Mouse (Mus musculus) midbrain, embryonic 15.5 days (tissue): Measurements from ENCODE around the gene Ankrd40. TPM values are rescaled to one million over a fixed set of nuclear protein-coding genes. Genes with fewer than 3 reads are reported as not detected.

Source experiments
- ATAC-seq: fragments of 200-750 bp; cut with Nextera tagmentation; replicated peaks from 2 replicates; pipeline ENCODE4 v1.8.0; 2017; ENCODE audit warnings: moderate TSS enrichment
- H3K27ac ChIP-seq: fragments of 300-500 bp; sonication (generic); 2 replicates; pipeline ENCODE4 v1.5.1; 2015; ENCODE audit warnings: mild to moderate bottlenecking, inconsistent platforms
- H3K27me3 ChIP-seq: fragments of 300-500 bp; sonication (generic); replicated peaks from 2 replicates; pipeline ENCODE4 v1.6.1; 2015; ENCODE audit warnings: inconsistent platforms
- H3K36me3 ChIP-seq: fragments of 300-500 bp; sonication (generic); replicated peaks from 2 replicates; pipeline ENCODE4 v1.6.1; 2015; ENCODE audit warnings: inconsistent platforms
- H3K4me1 ChIP-seq: fragments of 300-500 bp; sonication (generic); 2 replicates; pipeline ENCODE4 v1.6.1; 2015; ENCODE audit warnings: inconsistent platforms
- H3K4me2 ChIP-seq: fragments of 300-500 bp; sonication (generic); 2 replicates; pipeline ENCODE4 v1.6.1; 2015; ENCODE audit warnings: inconsistent platforms, mild to moderate bottlenecking, moderate library complexity
- H3K4me3 ChIP-seq: fragments of 300-500 bp; sonication (generic); 2 replicates; pipeline ENCODE4 v1.5.1; 2015; ENCODE audit warnings: mild to moderate bottlenecking, inconsistent platforms
- H3K9ac ChIP-seq: fragments of 300-500 bp; sonication (generic); 2 replicates; pipeline ENCODE4 v1.6.1; 2015; ENCODE audit warnings: mild to moderate bottlenecking, inconsistent platforms
- H3K9me3 ChIP-seq: fragments of 300-500 bp; sonication (generic); 2 replicates; pipeline ENCODE4 v1.6.1; 2016; ENCODE audit warnings: inconsistent platforms
- WGBS: fragments of 180-500 bp; shearing (Covaris S2); methylation state at CpG from one replicate; pipeline ENCODE4 v1.1.7; 2015; ENCODE audit warnings: mixed read lengths; 5-methylcytosine and 5-hydroxymethylcytosine counted together
- polyA plus RNA-seq: library from polyadenylated mRNA; unstranded; fragments of >200 nt; fragmentation: Nextera tagmentation; extraction: Ambion mirVana; gene quantifications from 2 replicates; pipeline ENCODE4 v1.2.1, GENCODE M21; 2015

Gene Ankrd40
- polyA plus RNA-seq, 1 experiment from 2014 or later, result 16.7 TPM

- Histone ChIP-seq H3K4me1 (peaks cover 42% of the 10 kb centered on the region), H3K4me2 (peak overlapping the region; percentile 70), H3K27me3 (no peaks in the 10 kb centered on the region), H3K27ac (peak overlapping the region; percentile 95; the same call in 1 of the 2 replicates), H3K9me3 (no peaks in the 10 kb centered on the region), H3K36me3 (peaks cover 3% of the 10 kb centered on the region), H3K9ac (no peak overlapping the region), H3K4me3 (peak overlapping the region; percentile 63; the same call in 1 of the 2 replicates)
- ATAC-seq, result no peak
- 44% methylated on average over 4 of the region's 4 CpGs for WGBS
Observed at GRCm38 (mm10) chr11:94329270-94329891, 1.6 kb downstream of the Ankrd40 start.

- Histone ChIP-seq H3K4me2 (no peak overlapping the region; the same call in 1 of the 2 replicates), H3K27me3 (no peaks in the 10 kb centered on the region), H3K9me3 (no peaks in the 10 kb centered on the region), H3K27ac (no peak overlapping the region), H3K36me3 (peaks cover 7% of the 10 kb centered on the region), H3K4me3 (no peak overlapping the region), H3K4me1 (peaks cover 42% of the 10 kb centered on the region), H3K9ac (no peak overlapping the region)
- WGBS, result 95% methylated on average over 3 of the region's 3 CpGs
- ATAC-seq, result no peak
Observed at GRCm38 (mm10) chr11:94330211-94330610, 2.4 kb downstream of the Ankrd40 start.

GRCm38 (mm10) chr11:94332726-94333125 is 4.9 kb downstream of the Ankrd40 start:
- WGBS, result 94% methylated on average over 6 of the region's 6 CpGs
- no peak for ATAC-seq
- Histone ChIP-seq H3K9me3 (no peaks in the 10 kb centered on the region), H3K4me3 (no peak overlapping the region), H3K4me2 (no peak overlapping the region), H3K36me3 (peaks cover 10% of the 10 kb centered on the region), H3K4me1 (peaks cover 34% of the 10 kb centered on the region), H3K27me3 (no peaks in the 10 kb centered on the region), H3K27ac (no peak overlapping the region), H3K9ac (no peak overlapping the region)

GRCm38 (mm10) chr11:94334386-94334968 is 6.7 kb downstream of the Ankrd40 start:
- peaks cover 27% of the 10 kb centered on the region for H3K36me3 ChIP-seq
- WGBS, result 91% methylated on average over 8 of the region's 8 CpGs
- no peak overlapping the region for H3K9ac ChIP-seq
- H3K27me3 ChIP-seq, result no peaks in the 10 kb centered on the region
- H3K4me1 ChIP-seq, result peaks cover 26% of the 10 kb centered on the region
- H3K4me2 ChIP-seq, result no peak overlapping the region
- no peaks in the 10 kb centered on the region for H3K9me3 ChIP-seq
- no peak for ATAC-seq
- H3K27ac ChIP-seq, result no peak overlapping the region
- no peak overlapping the region for H3K4me3 ChIP-seq

GRCm38 (mm10) chr11:94336551-94336950 is 8.8 kb downstream of the Ankrd40 start:
- no peak for ATAC-seq
- peaks cover 27% of the 10 kb centered on the region for H3K36me3 ChIP-seq
- peaks cover 15% of the 10 kb centered on the region for H3K4me1 ChIP-seq
- no peak overlapping the region for H3K9ac ChIP-seq
- H3K9me3 ChIP-seq, result no peaks in the 10 kb centered on the region
- H3K4me3 ChIP-seq, result no peak overlapping the region
- no peaks in the 10 kb centered on the region for H3K27me3 ChIP-seq
- no peak overlapping the region for H3K4me2 ChIP-seq
- no peak overlapping the region for H3K27ac ChIP-seq

- H3K4me1 ChIP-seq, result peaks cover 22% of the 10 kb centered on the region
- no peak overlapping the region for H3K4me2 ChIP-seq
- no peak for ATAC-seq
- H3K9ac ChIP-seq, result no peak overlapping the region
- H3K27ac ChIP-seq, result no peak overlapping the region
- H3K4me3 ChIP-seq, result no peak overlapping the region
- peaks cover 27% of the 10 kb centered on the region for H3K36me3 ChIP-seq
- no peaks in the 10 kb centered on the region for H3K9me3 ChIP-seq
- no peaks in the 10 kb centered on the region for H3K27me3 ChIP-seq
- 95% methylated on average over 2 of the region's 2 CpGs for WGBS
Observed at GRCm38 (mm10) chr11:94338347-94338746, 10.5 kb downstream of the Ankrd40 start.

GRCm38 (mm10) chr11:94339732-94340585 is 12.2 kb downstream of the Ankrd40 start:
- Histone ChIP-seq H3K36me3 (peaks cover 20% of the 10 kb centered on the region), H3K9ac (no peak overlapping the region)
- WGBS, result 55% methylated on average over 18 of the region's 18 CpGs

GRCm38 (mm10) chr11:94340948-94341933 is 13.4 kb downstream of the Ankrd40 start:
- Histone ChIP-seq H3K27ac (no peak overlapping the region), H3K27me3 (no peaks in the 10 kb centered on the region), H3K4me3 (no peak overlapping the region), H3K36me3 (peaks cover 17% of the 10 kb centered on the region), H3K9me3 (no peaks in the 10 kb centered on the region), H3K9ac (no peak overlapping the region), H3K4me2 (no peak overlapping the region), H3K4me1 (peaks cover 31% of the 10 kb centered on the region)
- 57% methylated on average over 10 of the region's 10 CpGs for WGBS
- ATAC-seq, result no peak

More at GRCm38 (mm10) chr11:94339732-94340585, 12.2 kb downstream of the Ankrd40 start:
- peaks cover 31% of the 10 kb centered on the region for H3K4me1 ChIP-seq
- no peaks in the 10 kb centered on the region for H3K27me3 ChIP-seq
- ATAC-seq, result peak; percentile 82
- no peaks in the 10 kb centered on the region for H3K9me3 ChIP-seq
- H3K4me3 ChIP-seq, result no peak overlapping the region
- no peak overlapping the region for H3K27ac ChIP-seq
- no peak overlapping the region for H3K4me2 ChIP-seq

GRCm38 (mm10) chr11:94342114-94342905 is 14.5 kb downstream of the Ankrd40 start:
- Histone ChIP-seq H3K9me3 (no peaks in the 10 kb centered on the region), H3K27me3 (no peaks in the 10 kb centered on the region), H3K4me3 (no peak overlapping the region), H3K9ac (no peak overlapping the region), H3K4me2 (no peak overlapping the region), H3K27ac (0 out of 2 replicates have a peak overlapping the region, but pooled peaks have one; percentile 8), H3K36me3 (peaks cover 17% of the 10 kb centered on the region), H3K4me1 (peaks cover 31% of the 10 kb centered on the region)
- no peak for ATAC-seq
- 11% methylated on average over 13 of the region's 13 CpGs for WGBS

GRCm38 (mm10) chr11:94343955-94344358 is 16.2 kb downstream of the Ankrd40 start:
- Histone ChIP-seq H3K9me3 (no peaks in the 10 kb centered on the region), H3K27me3 (no peaks in the 10 kb centered on the region), H3K4me3 (no peak overlapping the region), H3K4me2 (no peak overlapping the region), H3K4me1 (peaks cover 31% of the 10 kb centered on the region), H3K9ac (no peak overlapping the region), H3K27ac (peak overlapping the region; percentile 48), H3K36me3 (peaks cover 5% of the 10 kb centered on the region)
- WGBS, result 11% methylated on average over 5 of the region's 5 CpGs
- ATAC-seq, result no peak; the same call in 1 of the 2 replicates

- no peaks in the 10 kb centered on the region for H3K27me3 ChIP-seq
- H3K9ac ChIP-seq, result no peak overlapping the region
- H3K9me3 ChIP-seq, result no peaks in the 10 kb centered on the region
- peaks cover 31% of the 10 kb centered on the region for H3K4me1 ChIP-seq
- no peak overlapping the region for H3K4me3 ChIP-seq
- H3K27ac ChIP-seq, result peak overlapping the region; percentile 48
- WGBS, result 60% methylated on average over 1 of the region's 1 CpGs
- no peak overlapping the region for H3K4me2 ChIP-seq
- no peak for ATAC-seq
- peaks cover under 1% of the 10 kb centered on the region; the same call in 1 of the 2 replicates for H3K36me3 ChIP-seq
Observed at GRCm38 (mm10) chr11:94344470-94344869, 16.7 kb downstream of the Ankrd40 start.
